Mouse (Mus musculus): ENCODE measurements around the gene Naa80. TPM values are rescaled to one million over a fixed set of nuclear protein-coding genes. Genes with fewer than 3 reads are reported as not detected.

Naa80 gene
- polyA plus RNA-seq (2012; rRNA removed), result 28.8 and 32.4 TPM in 2 replicates

- no peak for TF ChIP-seq CTCF (IDR thresholded peaks at IDR 0.05; ENCODE audit: borderline replicate concordance, extremely low read depth, insufficient read depth, insufficient read length)
- TF ChIP-seq POLR2A (IDR thresholded peaks at IDR 0.05; ENCODE audit: borderline replicate concordance, extremely low read depth, insufficient read depth, insufficient read length, poor library complexity, severe bottlenecking), result no peak
- no peak for DNase-seq (ENCODE audit: low read depth)
Observed at GRCm38 (mm10) chr9:107578587-107578986, at the start of gene Naa80. TSS of gene Naa80 (plus strand) at chr9:107578887.

GRCm38 (mm10) chr9:107533791-107534407 lies 44.8 kb upstream of the Naa80 start, which contains the start of gene Tmem115:
TSS of gene Tmem115 (plus strand) at chr9:107533945.
- DNase-seq (ENCODE audit: low read depth), result peak; percentile 99
- TF ChIP-seq CTCF (IDR thresholded peaks at IDR 0.05; ENCODE audit: borderline replicate concordance, extremely low read depth, insufficient read depth, insufficient read length) (peak; percentile 32; the same call in 1 of the 2 replicates), POLR2A (IDR thresholded peaks at IDR 0.05; ENCODE audit: borderline replicate concordance, extremely low read depth, insufficient read depth, insufficient read length, poor library complexity, severe bottlenecking) (peak; percentile 72)

GRCm38 (mm10) chr9:107534408-107535202 lies 44.1 kb upstream of the Naa80 start:
- no peak for DNase-seq (ENCODE audit: low read depth)
- TF ChIP-seq CTCF (IDR thresholded peaks at IDR 0.05; ENCODE audit: borderline replicate concordance, extremely low read depth, insufficient read depth, insufficient read length) (no peak), POLR2A (IDR thresholded peaks at IDR 0.05; ENCODE audit: borderline replicate concordance, extremely low read depth, insufficient read depth, insufficient read length, poor library complexity, severe bottlenecking) (no peak)

- no peak for DNase-seq (ENCODE audit: low read depth)
- no peak for TF ChIP-seq POLR2A (IDR thresholded peaks at IDR 0.05; ENCODE audit: borderline replicate concordance, extremely low read depth, insufficient read depth, insufficient read length, poor library complexity, severe bottlenecking)
- TF ChIP-seq CTCF (IDR thresholded peaks at IDR 0.05; ENCODE audit: borderline replicate concordance, extremely low read depth, insufficient read depth, insufficient read length), result no peak
Observed at GRCm38 (mm10) chr9:107538231-107538630, 40.5 kb upstream of the Naa80 start.

- no peak for DNase-seq (ENCODE audit: low read depth)
- TF ChIP-seq POLR2A (IDR thresholded peaks at IDR 0.05; ENCODE audit: borderline replicate concordance, extremely low read depth, insufficient read depth, insufficient read length, poor library complexity, severe bottlenecking), result no peak
- TF ChIP-seq CTCF (IDR thresholded peaks at IDR 0.05; ENCODE audit: borderline replicate concordance, extremely low read depth, insufficient read depth, insufficient read length), result no peak
Observed at GRCm38 (mm10) chr9:107538711-107539110, 40.0 kb upstream of the Naa80 start.

GRCm38 (mm10) chr9:107539940-107540339 lies 38.7 kb upstream of the Naa80 start:
- no peak for TF ChIP-seq POLR2A (IDR thresholded peaks at IDR 0.05; ENCODE audit: borderline replicate concordance, extremely low read depth, insufficient read depth, insufficient read length, poor library complexity, severe bottlenecking)
- no peak for TF ChIP-seq CTCF (IDR thresholded peaks at IDR 0.05; ENCODE audit: borderline replicate concordance, extremely low read depth, insufficient read depth, insufficient read length)
- DNase-seq (ENCODE audit: low read depth), result no peak

- no peak for DNase-seq (ENCODE audit: low read depth)
- TF ChIP-seq CTCF (IDR thresholded peaks at IDR 0.05; ENCODE audit: borderline replicate concordance, extremely low read depth, insufficient read depth, insufficient read length) (no peak), POLR2A (IDR thresholded peaks at IDR 0.05; ENCODE audit: borderline replicate concordance, extremely low read depth, insufficient read depth, insufficient read length, poor library complexity, severe bottlenecking) (no peak)
Observed at GRCm38 (mm10) chr9:107540420-107540819, 38.3 kb upstream of the Naa80 start.

- no peak for DNase-seq (ENCODE audit: low read depth)
- TF ChIP-seq POLR2A (IDR thresholded peaks at IDR 0.05; ENCODE audit: borderline replicate concordance, extremely low read depth, insufficient read depth, insufficient read length, poor library complexity, severe bottlenecking), result no peak
- TF ChIP-seq CTCF (IDR thresholded peaks at IDR 0.05; ENCODE audit: borderline replicate concordance, extremely low read depth, insufficient read depth, insufficient read length), result no peak
Observed at GRCm38 (mm10) chr9:107541005-107541404, 37.7 kb upstream of the Naa80 start.

- TF ChIP-seq POLR2A (IDR thresholded peaks at IDR 0.05; ENCODE audit: borderline replicate concordance, extremely low read depth, insufficient read depth, insufficient read length, poor library complexity, severe bottlenecking), result peak; percentile 16; the same call in 1 of the 2 replicates
- TF ChIP-seq CTCF (IDR thresholded peaks at IDR 0.05; ENCODE audit: borderline replicate concordance, extremely low read depth, insufficient read depth, insufficient read length), result no peak
- DNase-seq (ENCODE audit: low read depth), result peak; percentile 98
Observed at GRCm38 (mm10) chr9:107541474-107542351, 37.0 kb upstream of the Naa80 start, which contains the start of the genes Cyb561d2 and Nprl2. TSS of gene Cyb561d2 (minus strand) at chr9:107542193. TSS of gene Nprl2 (plus strand) at chr9:107542226.

- DNase-seq (ENCODE audit: low read depth), result no peak
- TF ChIP-seq POLR2A (IDR thresholded peaks at IDR 0.05; ENCODE audit: borderline replicate concordance, extremely low read depth, insufficient read depth, insufficient read length, poor library complexity, severe bottlenecking), result no peak
Observed at GRCm38 (mm10) chr9:107542352-107542686, 36.4 kb upstream of the Naa80 start.

- TF ChIP-seq CTCF (IDR thresholded peaks at IDR 0.05; ENCODE audit: borderline replicate concordance, extremely low read depth, insufficient read depth, insufficient read length) (no peak), POLR2A (IDR thresholded peaks at IDR 0.05; ENCODE audit: borderline replicate concordance, extremely low read depth, insufficient read depth, insufficient read length, poor library complexity, severe bottlenecking) (no peak)
- DNase-seq (ENCODE audit: low read depth), result no peak
Observed at GRCm38 (mm10) chr9:107542721-107543120, 36.0 kb upstream of the Naa80 start.

All from brain, embryonic 14.5 days (tissue).